Mouse (Mus musculus): Measurements from ENCODE around the gene Pacsin2.
"Not testable (repeated sequence)": the region's sequence is repeated elsewhere in the genome, so short reads cannot be mapped to it uniquely, and the experiment has no call there.

The Pacsin2 gene

DNA sequence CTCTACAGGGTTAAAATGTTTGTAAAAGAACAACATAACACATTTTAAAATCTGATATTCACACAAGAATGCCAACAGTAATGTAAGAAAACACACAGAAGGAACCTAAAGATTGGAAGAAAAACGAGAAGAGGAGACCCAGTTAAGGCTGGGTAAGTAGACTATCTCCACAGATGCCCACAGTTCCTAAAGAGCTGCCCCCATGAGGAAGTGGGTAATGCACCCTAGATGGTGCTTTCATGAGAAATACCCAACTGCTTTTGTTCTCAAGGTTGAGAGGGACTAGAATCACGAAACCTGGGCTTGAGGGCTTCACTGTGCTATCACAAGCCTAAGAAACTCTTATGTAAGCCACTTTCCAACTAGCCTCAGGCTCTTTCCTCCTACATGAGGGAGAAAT is 44.8 kb downstream of the Pacsin2 start:
- no peak for DNase-seq

DNA sequence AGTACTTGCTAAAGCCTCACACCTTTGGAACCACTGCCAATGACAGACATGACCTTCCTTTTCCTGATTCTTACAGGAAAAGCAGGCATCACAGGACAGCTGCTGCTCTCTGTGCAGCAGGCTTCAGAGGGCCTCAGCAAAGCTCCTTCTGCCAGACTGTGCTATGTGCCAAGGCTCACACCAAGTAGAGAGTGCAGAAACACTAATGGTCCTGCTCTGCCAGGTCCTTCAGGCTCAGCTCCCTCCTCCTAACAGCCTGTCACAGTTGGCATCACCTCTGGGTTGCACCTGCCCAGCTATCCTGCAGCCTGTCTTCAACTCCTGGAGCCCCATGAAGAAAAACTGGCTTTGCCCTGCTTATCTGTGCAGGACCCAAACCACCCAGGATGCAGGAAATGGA is 45.7 kb downstream of the Pacsin2 start:
- DNase-seq, result no peak

DNA sequence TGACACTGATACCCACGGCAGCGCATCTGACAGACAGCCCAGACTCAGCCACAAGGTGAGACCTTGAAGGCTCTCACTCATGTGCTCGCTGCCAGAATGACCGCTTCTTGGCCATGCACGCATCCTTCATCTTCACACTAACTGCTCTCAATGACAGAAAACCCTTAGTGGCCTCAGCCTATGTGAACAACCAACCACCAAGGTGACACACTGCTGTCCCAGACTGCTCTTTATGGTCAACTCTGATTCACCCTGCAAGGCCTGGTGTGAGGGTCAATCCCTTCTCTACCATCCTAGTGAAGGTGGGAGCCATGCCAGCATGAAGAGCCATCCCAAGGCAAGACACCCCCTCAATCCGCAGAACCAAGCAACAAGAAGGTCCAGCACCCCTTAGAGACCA is 46.5 kb downstream of the Pacsin2 start:
- DNase-seq, result no peak

DNA sequence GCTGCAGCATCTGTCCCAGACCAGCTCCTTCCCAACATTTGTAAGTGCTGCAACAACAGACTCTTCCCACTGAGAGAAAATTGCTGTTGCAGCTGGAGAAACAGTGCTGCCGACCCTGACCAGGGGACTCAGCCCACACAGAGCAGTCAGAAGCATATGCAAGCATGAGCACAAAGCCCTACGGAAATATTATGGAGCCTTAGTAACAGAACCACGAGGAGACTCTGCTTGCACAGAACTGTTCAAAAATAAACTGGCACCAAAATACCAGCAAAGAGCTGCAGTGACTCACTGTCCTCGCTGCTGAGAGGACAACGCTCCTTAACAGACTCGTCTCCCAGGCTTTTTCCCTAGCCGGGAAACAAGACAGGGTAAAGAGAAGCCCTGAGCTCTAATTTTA is 47.0 kb downstream of the Pacsin2 start:
- no peak for DNase-seq

DNA sequence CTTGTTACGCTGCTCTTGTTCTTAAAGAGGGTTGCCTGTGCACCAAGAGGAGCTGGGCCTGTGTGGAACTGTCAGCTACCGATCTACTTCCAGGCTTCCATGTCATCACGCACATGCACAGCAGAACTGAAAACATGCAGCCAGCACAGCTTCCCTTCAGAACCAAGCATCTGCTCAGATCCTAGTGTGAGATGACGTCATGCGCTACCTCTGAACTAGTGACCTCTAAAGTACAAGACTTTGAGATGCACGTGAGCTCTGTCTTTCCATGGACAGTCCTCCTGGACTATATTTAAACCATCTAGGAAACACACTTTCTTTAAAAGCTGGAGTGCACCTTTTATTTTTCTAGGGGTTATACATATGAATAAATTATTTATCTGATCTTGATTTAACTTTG is 49.0 kb downstream of the Pacsin2 start:
- DNase-seq, result peak; percentile 60

DNA sequence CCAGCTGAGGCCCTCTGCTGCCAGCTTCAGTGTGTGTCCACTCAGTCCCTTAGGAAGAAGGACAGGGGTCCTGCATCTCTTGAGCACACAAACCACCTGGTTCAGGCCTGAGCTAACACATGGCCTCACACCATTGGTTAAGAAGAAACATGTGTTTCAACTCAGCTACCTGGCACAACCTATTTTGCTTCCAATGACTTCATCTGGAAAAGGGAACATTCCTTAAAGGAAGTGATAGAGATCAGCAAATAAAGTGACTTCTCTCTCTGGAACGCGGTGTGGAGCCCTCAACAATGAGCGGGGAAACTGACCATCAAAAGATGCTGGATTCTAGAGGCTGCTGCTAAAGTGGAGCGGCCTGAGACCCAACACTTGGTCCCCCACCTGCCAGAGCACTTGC is 52.8 kb downstream of the Pacsin2 start:
- DNase-seq, result no peak

DNA sequence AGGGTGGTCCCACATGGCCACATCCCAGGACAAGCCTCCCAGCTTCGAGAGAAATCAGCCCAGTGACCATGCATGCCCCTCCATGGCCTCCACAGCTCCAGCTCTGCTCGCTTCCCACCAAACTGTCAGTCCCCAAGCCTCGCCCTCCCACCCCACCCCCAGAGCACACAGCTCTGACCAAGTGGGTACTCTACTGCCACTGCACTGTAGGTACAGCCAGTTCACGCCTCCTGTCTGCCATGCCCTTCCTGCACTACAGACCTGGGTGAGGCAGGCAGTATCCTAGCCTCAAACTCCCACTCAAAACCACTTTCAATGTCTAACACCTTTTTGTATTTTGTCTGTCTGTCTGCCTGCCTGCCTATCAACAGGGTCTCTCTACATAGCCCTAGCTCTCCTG is 53.7 kb downstream of the Pacsin2 start:
- DNase-seq, result no peak

DNA sequence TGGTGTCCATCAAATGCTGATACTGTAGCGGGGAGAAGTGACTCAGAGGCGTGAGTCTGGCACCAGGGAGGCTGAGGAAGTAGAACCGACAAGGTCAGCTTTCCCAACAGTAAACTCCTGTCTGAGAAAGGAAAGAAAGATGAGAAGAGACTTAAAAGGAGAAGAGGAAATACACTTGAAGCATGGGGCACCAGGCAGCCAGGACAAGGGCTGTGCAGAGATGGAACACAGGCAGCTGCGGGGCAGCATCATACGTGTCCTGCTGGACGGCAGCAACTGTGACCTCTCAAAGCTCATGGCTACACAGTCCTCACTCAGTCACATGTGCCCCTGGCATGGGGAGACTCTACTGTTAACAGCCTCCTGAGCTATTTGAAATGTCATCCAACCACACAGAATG is 54.1 kb downstream of the Pacsin2 start:
- DNase-seq, result no peak

DNA sequence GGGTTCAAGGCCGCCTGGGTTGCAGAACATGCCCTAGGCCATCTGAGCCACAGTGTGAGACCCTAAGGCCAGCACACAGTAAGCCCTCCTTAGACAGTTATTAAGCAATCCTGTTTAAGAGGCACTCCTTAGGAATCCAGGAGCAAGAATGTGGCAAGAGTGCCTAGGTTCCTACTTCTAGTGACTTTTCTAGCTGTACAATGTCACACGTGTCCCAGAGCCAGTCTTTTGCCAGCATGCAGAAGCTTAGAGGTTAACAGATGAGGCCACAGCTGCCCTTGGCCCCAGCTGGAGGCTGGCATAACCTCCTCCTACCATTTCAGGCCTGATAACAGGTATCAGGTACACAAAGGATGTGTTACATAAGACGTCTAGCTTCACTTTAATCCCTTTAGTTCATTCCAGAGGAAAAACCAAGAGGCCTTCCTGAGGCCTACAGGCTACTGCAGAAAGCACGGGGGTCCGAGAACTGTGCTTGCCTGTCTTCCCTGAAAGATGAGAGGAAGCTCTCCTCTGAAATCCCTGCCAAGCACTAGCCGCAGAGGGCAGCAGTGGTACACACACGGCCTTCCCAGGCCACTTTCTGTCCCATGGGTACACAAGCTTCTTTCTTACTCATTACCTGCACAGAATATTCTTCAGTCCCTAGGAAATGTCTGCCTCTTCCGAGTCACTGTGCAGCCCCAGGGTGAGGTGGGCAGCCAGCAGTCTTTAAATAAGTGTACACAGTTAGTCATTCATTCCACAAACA is 55.5 kb downstream of the Pacsin2 start:
- DNase-seq, result no peak

DNA sequence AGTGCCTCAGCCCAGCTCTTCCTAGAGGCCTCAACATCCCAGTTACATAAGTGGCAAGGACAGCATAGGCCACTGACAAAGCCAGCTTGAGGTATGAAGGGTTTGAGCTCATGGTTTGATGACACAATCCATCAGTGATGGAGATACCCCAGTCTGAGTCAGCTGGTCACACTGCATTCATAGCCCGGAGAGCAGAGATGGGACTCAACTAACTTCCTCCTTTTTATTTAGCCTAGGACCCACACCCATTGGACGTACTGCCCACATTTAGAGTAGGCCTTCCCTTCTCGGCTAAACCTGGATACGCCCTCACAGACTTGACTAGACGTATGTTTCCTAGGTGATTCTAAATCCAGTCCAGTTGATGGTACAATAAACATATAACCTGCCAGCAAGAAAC is 56.2 kb downstream of the Pacsin2 start:
- DNase-seq, result no peak

DNA sequence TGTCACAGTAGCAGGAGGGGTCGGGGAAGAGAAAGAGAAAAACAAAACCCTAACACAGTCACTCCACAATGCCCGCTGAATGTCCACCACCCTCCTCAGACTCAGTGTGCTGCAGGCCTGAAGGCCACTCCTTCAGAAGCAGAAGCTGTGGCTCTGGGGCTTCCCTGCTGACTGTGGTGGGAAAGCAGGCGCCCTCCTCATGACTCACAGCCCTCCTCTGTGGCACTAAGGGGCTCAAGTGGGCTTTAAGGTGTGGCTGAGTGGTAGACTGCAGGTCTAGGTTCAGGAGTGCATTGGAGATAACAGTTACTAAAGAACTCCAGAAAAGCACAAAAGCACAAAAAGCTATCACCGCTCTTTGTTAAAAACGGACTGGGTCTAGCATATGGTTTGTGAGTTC is 56.9 kb downstream of the Pacsin2 start:
- no peak for DNase-seq

DNA sequence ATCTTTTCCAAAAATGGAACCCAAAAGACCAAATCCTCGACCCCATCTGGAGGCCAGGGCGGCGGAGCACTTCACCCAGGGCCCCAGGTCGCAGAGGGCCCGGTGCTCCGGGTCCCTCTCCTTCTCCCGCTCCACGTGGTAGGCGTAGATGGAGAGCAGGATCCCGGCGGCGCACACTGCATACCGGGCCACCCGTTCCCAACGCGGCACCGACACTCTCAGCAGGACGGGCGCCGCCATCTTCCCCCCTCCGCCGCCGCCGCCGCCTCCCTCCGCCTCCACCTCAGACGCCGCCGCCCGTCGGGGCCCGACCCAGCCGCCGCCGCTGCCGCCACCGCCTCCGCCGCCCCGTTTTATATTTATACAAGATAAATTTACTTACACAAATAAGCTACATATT is 58.5 kb downstream of the Pacsin2 start:
- DNase-seq, result not testable (repeated sequence)

DNA sequence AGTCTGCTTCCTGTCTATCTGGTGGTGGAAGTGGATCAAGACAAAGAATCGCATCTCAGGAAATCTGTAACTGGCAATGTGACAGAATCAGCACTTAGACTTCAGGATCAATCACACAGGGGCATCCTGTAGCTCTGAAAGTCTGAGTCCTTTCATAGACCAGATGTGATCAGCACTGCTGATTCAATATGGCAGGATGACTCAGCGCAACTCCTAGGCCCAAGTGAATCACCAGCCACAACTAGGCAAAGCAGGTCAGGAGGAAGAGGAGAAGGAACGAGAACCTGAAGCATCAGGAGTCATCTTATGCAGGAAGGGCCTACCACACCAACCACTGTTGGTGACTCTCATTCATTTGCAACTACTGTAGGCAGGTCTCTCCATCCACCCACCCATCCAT is 60.4 kb downstream of the Pacsin2 start:
- no peak for DNase-seq

DNA sequence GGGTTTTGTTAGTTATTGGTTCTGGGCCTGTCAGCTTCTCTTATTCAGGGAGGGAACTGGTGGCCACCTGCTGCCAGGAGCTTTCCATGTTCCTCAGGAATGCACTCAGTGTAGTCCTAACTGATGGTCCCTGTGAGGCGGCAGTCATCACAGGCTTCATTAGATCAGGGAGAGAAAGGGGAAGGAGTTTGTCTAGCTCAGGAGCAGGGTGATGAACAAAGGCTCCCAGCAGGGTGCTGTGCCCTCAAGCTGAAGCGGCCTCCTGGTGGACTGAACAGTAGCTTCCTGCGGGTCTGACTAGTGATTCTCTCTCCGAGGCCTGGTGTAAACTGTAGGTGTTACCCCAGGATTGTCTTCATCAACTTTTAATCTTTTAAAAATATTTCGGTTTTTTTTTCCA is 61.4 kb downstream of the Pacsin2 start:
- no peak for DNase-seq

DNA sequence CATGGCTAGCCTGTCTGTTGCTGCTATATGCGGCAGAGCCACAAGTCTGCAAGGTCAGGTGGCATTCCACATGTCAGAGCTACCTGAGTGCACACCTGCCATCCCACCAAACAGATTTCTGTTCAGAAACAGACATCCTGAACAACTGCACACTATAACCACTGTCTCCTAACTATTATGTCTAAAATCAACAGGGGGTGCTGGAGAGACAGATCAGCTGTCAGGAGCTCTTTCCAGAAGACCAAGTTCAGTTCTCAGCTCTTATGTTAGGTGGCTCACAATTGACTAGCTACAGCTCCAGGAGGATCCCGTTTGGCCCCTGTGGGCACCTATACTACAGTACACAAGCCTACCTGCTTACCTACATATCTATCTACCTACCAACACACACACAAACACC is 71.7 kb downstream of the Pacsin2 start:
- no peak for DNase-seq

DNA sequence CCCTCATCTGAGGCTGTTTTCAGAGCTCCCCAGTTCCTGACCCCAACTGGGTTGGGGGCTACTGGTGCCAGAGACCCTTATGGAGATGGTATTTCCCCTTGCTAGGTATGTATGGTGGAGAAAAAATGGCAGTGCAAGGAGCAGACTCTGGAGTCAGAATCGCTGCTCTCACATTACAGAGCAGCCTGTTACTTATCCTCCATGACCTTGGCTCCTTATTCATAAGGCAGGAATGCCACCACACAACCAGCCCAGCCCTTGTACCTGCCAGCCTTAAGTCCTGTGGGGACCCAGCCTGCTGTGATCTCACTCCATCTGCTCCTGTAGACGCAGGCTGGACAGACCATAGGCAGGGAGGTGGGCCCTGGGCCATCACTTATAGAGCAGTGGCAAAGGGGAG is 76.5 kb downstream of the Pacsin2 start:
- DNase-seq, result no peak

DNA sequence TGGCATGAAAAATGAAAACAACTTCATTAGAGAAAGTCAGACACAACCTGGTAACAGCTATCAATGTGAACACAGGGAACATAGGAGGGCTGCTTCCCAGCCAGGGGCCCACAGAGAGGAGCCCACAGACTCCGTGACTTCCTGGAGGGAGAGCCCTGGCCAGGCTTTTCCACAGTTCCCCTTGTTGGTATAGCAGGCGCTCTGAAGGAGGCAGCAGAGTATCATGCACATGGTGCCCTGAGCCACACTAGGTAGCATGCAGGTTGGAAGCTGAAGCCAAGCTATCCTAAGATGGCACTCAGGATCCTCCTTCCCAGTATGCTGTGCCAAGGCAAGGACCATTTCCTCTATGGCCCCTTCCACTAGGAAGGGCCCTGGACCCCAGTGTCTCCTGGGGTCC is 80.8 kb downstream of the Pacsin2 start:
- no peak for DNase-seq

DNA sequence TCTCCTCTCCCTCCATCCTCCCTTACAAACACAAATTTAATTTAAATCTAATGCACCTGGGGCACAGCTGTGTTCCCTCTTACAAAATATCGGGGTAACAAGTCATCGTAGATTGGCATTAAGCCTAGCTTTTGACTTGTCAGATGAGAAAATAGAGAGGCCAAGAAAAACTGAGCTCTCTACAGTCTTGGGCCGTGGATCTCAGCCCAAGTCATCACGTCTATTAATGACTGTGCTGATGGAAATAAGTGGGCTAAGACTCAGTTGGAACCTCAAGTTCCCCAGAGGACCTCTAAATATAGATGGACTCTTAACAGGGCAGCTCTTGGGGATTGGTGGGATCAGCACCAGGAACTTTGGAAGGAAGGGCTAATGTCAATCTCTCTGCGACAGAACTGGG is 81.3 kb downstream of the Pacsin2 start:
- no peak for DNase-seq

DNA sequence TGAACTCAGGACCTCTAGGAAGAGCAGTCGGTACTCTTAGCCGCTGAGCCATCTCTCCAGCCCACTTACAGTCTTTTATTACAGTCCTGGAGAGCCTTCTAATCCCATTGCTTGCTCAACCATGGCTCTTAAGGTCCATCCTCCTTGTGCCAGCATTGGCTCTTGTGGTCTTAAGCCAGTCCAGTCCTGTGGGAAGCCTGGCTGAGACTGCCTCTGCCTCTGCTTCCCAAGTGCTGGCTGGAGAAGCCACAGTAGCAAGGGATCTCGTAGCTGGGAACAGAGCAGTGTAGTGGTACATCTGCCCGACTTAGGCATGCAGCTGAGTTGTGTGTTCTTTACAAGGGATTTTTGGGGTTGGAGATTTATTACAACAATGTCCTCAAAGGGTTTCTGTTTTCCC is 81.9 kb downstream of the Pacsin2 start:
- no peak for DNase-seq

DNA sequence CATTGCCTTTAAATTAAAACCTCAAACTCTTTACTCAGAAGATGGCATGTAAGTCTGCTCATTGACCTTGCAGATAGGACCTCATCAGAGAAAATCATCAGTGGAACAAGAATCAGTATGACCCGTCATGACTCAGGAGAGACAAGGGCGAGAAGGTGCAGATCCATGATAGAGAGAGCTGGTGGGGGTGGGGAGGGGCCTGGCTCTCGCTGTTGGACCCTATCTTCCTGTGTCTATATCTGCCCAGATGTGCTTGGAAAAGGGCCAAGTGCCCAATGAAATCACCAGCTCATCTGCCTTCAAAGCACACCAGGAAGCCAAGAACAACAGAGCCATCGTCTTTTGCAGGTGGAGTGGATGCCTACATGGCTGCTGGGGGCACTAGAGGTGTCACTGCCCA is 87.3 kb downstream of the Pacsin2 start:
- no peak for DNase-seq

DNA sequence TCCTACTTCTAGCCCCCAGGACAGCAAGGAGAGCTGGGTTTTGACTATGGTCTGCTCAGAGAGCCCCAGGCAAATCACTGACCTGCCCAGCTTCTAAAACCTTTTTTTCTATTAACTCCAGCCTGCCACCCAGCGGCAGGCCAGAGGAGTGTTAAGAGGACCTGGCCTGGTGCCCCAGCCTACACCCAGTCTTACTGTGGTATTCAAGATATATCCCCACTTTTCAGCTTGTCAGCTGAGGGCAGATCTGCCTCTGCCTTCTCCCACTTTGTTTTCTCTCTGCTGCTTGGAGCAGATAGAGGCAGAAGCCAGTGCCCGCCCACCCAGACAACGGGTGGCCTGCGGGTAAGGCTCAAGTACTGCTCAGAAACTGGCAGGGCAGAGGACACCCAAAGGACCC is 89.3 kb downstream of the Pacsin2 start:
- DNase-seq, result peak; percentile 71

DNA sequence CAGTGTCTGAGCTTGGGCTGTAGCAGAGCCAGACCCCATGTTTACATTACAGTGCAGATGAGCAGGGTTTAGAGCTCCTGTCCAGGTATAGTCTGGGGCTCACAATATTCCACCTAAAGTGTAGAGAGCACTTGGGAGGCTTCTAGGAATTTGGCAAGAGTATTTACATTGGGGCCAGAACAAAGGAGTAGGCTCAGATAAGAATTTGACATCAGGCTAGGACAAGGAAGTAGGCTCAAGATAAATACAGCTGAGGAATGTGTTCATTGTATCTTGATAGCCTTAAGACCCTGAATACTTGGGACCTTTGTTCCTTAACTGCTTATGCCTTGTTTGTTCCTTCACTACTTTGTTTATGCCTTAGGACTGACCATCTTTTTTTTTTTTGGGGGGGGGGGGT is 90.3 kb downstream of the Pacsin2 start:
- DNase-seq, result no peak

DNA sequence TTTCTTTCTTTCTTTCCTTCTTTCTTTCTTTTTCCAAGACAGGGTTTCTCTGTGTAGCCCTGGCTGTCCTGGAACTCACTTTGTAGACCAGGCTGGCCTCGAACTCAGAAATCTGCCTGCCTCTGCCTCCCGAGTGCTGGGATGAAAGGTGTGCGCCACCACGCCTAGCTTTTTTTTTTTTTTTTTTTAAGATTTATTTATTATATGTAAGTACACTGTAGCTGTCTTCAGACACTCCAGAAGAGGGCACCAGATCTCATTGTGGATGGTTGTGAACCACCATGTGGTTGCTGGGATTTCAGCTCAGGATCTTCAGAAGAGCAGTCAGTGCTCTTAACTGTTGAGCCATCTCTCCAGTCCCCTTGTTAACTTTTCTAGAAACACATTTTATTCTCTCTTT is 95.7 kb downstream of the Pacsin2 start:
- DNase-seq, result not testable (repeated sequence)

DNA sequence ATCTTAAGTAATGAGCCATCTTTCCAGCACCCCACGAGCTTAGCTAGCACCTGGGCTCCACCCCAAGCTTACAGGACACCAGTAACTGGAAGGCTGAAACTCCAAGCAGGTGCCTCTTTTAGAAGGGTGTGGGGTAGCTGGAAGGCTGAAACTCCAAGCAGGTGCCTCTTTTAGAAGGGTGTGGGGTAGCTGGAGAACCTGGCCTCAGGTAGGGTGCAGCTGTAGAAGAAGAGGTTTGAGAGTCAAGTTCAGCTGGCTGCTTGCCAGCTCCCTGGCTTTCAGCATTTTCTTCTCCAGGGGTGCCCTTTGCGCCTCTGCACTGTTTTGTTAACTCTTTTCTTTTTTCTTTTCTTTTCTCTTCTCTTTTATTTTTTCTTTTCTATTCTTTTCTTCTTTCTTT is 96.1 kb downstream of the Pacsin2 start:
- peak; percentile 62 for DNase-seq

DNA sequence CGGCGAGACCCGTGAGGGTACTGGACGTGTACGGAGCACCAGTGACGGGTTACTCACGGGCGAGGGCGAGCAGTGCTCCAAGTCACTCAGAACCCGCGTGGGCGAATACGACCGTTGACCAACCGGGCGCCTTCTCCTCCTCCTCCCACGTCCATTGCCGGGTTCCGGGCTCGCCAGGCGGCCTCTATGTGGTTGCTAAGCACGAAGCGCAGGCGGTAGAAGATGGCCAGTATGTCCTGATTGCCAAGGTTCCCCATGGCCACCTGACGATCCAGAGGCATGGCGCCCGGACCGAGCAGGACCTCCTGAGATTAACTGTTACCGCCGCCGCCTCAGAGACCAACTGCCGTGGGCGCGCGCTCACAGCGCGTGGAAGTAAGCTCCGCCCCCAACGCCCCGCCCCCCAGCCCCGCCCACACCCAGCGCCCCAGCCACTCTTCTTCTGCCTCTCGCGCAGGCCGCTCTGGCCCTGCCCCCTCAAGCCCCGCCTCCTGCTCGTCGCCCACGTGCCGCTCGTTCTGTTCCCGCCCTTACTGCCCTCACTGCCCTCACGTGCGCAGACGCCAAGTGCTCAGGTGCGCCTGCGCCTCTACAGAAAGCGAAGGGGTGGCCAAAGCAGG is 97.4 kb downstream of the Pacsin2 start:
- peak; percentile 92 for DNase-seq

Data from kidney, adult 9 months (tissue).